Mouse (Mus musculus): ENCODE results near the gene Phlpp1. TPM values are rescaled to one million over a fixed set of nuclear protein-coding genes. Genes with fewer than 3 reads are reported as not detected.
A peak's percentile ranks its signal among the peaks of the same experiment; 100 is the strongest.

Phlpp1 gene
- polyA plus RNA-seq, 1 experiment from 2014 or later: 7.7 TPM

DNA sequence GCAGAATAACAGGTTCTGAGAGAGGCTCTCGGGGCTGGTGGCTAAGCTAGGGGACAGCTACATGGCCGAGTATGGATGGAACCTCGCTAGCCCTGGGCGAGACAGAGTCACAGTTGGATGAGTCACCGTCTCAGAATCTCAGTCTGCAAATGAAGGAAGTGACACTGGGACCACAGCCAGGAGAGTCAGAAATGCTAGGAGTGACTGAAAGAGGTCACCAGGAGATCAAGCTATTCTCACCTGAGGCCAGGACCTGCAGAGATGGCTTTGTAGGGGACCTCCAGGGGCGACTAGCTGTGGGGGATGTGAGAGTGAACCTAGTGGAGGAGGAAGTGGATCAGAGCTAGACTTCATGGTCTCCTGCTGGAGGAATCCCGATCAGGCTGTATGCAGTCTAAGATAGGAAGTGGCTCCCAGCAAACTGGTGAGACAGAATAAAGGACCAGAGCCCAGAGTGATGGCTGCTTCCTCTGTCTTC, 236.4 kb downstream of the Phlpp1 start:
- WGBS: 82% methylated on average over 7 of the region's 7 CpGs
- ATAC-seq: no peak

DNA sequence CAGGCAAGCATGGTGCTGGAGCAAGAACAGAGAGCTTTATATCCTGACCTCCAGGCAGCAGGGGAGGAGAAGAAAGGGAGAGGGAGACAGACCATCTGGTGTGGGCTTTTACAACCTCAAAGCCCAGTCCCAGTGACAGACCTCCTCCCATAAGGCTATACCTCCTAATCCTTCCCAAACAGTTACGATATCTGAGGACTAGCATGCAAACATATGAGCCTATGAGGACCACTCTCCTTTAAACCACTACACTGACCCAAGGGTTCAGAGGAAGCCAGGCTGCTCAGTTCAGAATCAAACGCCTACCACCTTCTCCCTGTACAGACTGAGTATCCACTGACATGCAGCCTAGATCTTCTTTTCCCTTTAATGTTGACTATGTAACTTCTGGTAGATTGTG, 239.3 kb downstream of the Phlpp1 start:
- H3K36me3 ChIP-seq (ENCODE audit: control insufficient read depth, insufficient read depth): no peaks in the 10 kb centered on the region
- no peak overlapping the region for H3K4me3 ChIP-seq (replicated peaks; ENCODE audit: low read length)
- H3K9ac ChIP-seq (replicated peaks; ENCODE audit: low read depth, low read length): no peak overlapping the region
- peaks cover 4% of the 10 kb centered on the region; the same call in 1 of the 2 replicates for H3K4me1 ChIP-seq (replicated peaks; ENCODE audit: control insufficient read depth, insufficient read depth, low read length)
- no peaks in the 10 kb centered on the region for H3K9me3 ChIP-seq (ENCODE audit: control insufficient read depth, low read length)
- H3K4me2 ChIP-seq (ENCODE audit: low read length): no peak overlapping the region
- no peak overlapping the region for H3K27ac ChIP-seq (ENCODE audit: low read length)
- H3K27me3 ChIP-seq (replicated peaks; ENCODE audit: control insufficient read depth, insufficient read depth, low read length): no peaks in the 10 kb centered on the region
- ATAC-seq: no peak
- 79% methylated on average over 2 of the region's 2 CpGs for WGBS

More for the DNA sequence above, 236.4 kb downstream of the Phlpp1 start:
- no peaks in the 10 kb centered on the region for H3K36me3 ChIP-seq (ENCODE audit: control insufficient read depth, insufficient read depth)
- no peak overlapping the region for H3K4me3 ChIP-seq (replicated peaks; ENCODE audit: low read length)
- no peaks in the 10 kb centered on the region for H3K9me3 ChIP-seq (ENCODE audit: control insufficient read depth, low read length)
- H3K9ac ChIP-seq (replicated peaks; ENCODE audit: low read depth, low read length): no peak overlapping the region
- H3K4me2 ChIP-seq (ENCODE audit: low read length): no peak overlapping the region
- peaks cover 4% of the 10 kb centered on the region; the same call in 1 of the 2 replicates for H3K4me1 ChIP-seq (replicated peaks; ENCODE audit: control insufficient read depth, insufficient read depth, low read length)
- no peaks in the 10 kb centered on the region for H3K27me3 ChIP-seq (replicated peaks; ENCODE audit: control insufficient read depth, insufficient read depth, low read length)
- H3K27ac ChIP-seq (ENCODE audit: low read length): no peak overlapping the region

DNA sequence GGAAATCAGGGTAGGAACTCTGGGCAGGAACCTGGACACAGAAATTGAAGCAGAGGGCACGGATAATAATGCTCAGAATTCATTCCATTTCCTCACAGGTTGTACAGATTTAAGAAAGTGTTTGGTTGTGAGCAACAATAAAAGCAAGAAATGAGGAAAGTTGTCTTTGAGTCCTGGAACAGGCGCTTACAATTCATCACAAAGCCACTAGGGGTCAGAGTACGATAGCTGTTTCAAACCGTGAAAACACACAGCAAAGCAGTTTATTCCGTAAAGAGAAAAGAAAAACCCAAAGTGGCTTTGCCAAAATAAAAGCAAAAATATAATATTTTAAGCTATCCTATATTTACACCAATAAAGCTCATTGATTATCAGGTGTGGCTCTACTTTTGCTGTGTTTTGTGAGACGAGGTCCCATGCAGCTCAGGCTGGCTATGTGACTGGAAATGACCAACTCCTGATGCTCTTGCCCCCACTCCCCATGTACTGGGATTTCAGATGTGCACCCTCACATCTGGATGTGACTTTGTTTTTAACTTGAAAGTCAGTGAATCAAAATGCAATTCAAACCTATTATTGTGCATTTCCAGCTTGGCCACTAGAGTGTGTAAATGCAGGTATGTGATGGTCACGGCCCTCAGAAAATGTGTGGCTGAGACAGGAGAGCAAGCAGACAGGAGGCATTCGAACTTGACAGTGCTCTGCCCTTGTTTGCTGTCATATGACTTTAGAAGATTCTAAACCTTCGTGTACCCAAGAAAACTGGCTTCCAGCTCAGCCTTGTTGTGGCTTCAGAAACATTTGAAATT, 253.8 kb downstream of the Phlpp1 start:
- H3K27me3 ChIP-seq (replicated peaks; ENCODE audit: control insufficient read depth, insufficient read depth, low read length): no peaks in the 10 kb centered on the region
- H3K36me3 ChIP-seq (ENCODE audit: control insufficient read depth, insufficient read depth): no peaks in the 10 kb centered on the region
- 32% methylated on average over 9 of the region's 9 CpGs for WGBS
- H3K4me3 ChIP-seq (replicated peaks; ENCODE audit: low read length): no peak overlapping the region
- H3K4me1 ChIP-seq (replicated peaks; ENCODE audit: control insufficient read depth, insufficient read depth, low read length): peaks cover 9% of the 10 kb centered on the region
- no peak overlapping the region for H3K4me2 ChIP-seq (ENCODE audit: low read length)
- ATAC-seq: no peak; the same call in 1 of the 2 replicates
- no peaks in the 10 kb centered on the region for H3K9me3 ChIP-seq (ENCODE audit: control insufficient read depth, low read length)
- no peak overlapping the region for H3K9ac ChIP-seq (replicated peaks; ENCODE audit: low read depth, low read length)
- no peak overlapping the region for H3K27ac ChIP-seq (ENCODE audit: low read length)

DNA sequence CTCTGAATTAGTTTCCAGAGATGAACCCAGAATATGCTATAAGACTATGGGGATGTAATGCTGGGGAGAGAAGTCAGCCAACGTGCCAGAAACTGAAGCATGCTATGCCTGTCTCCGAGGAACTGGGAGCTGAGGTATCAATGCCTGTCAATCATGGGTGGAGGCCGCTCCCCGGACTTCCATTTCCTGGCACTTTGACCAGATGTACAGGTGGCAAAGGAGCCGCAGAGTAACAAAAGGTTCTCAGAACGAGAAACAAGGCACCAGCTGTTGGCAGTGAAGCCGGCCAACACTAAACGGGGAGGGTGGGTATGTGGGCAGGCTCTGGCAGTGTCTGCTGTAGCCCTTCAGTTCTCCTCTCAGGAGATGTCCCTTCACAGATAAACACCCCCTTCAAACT, 256.6 kb downstream of the Phlpp1 start:
- Histone ChIP-seq H3K4me2 (ENCODE audit: low read length) (no peak overlapping the region), H3K4me3 (replicated peaks; ENCODE audit: low read length) (no peak overlapping the region), H3K4me1 (replicated peaks; ENCODE audit: control insufficient read depth, insufficient read depth, low read length) (peaks cover 9% of the 10 kb centered on the region), H3K9ac (replicated peaks; ENCODE audit: low read depth, low read length) (no peak overlapping the region), H3K27me3 (replicated peaks; ENCODE audit: control insufficient read depth, insufficient read depth, low read length) (no peaks in the 10 kb centered on the region), H3K9me3 (ENCODE audit: control insufficient read depth, low read length) (no peaks in the 10 kb centered on the region), H3K36me3 (ENCODE audit: control insufficient read depth, insufficient read depth) (no peaks in the 10 kb centered on the region), H3K27ac (ENCODE audit: low read length) (no peak overlapping the region)
- peak; percentile 88 for ATAC-seq
- WGBS: 18% methylated on average over 8 of the region's 8 CpGs

DNA sequence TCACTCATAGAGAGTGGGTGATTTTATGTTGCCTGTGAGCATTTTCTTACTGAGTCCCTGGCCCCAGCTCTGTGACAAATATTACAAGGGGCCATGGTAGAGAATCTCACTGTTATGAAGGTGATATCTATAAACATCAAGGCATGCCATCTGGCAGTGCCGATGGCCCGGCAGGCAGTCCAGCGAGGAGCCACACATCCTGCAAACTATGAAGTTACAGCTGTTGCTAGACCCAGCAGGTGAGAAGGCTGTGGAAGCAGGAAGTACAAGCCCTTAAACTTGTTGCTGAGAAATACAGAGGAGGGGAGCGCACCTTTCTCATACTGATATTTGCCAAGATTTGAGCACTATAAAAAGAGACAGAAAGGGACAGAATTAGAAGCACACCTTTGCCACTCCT, 257.0 kb downstream of the Phlpp1 start:
- Histone ChIP-seq H3K9me3 (ENCODE audit: control insufficient read depth, low read length) (no peaks in the 10 kb centered on the region), H3K4me2 (ENCODE audit: low read length) (no peak overlapping the region), H3K27me3 (replicated peaks; ENCODE audit: control insufficient read depth, insufficient read depth, low read length) (no peaks in the 10 kb centered on the region), H3K9ac (replicated peaks; ENCODE audit: low read depth, low read length) (no peak overlapping the region), H3K4me3 (replicated peaks; ENCODE audit: low read length) (no peak overlapping the region), H3K27ac (ENCODE audit: low read length) (no peak overlapping the region), H3K36me3 (ENCODE audit: control insufficient read depth, insufficient read depth) (no peaks in the 10 kb centered on the region), H3K4me1 (replicated peaks; ENCODE audit: control insufficient read depth, insufficient read depth, low read length) (peaks cover 9% of the 10 kb centered on the region)
- WGBS: 54% methylated on average over 4 of the region's 4 CpGs
- ATAC-seq: peak; percentile 43

DNA sequence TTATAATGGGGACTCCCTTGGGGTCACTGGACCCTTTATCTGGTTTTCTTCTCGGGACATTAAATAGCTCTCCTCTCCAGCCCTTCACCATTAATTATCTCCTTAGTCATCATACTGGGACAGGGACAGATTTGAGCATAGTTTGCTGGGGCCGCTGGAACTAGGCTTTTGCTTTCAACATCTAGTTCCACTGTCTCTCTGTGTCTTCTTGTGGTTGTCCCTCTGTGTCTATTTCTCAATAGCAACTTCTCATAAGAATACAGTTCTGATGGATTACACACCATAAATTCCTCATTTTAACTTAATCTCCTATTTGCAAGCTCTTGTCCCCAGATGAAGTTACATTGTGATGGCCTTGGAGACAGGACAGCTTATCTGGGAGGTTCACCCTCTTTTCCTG, 262.0 kb downstream of the Phlpp1 start:
- H3K4me1 ChIP-seq (replicated peaks; ENCODE audit: control insufficient read depth, insufficient read depth, low read length): peaks cover 1% of the 10 kb centered on the region; the same call in 1 of the 2 replicates
- no peak for ATAC-seq
- H3K9ac ChIP-seq (replicated peaks; ENCODE audit: low read depth, low read length): no peak overlapping the region
- no peak overlapping the region for H3K4me2 ChIP-seq (ENCODE audit: low read length)
- no peaks in the 10 kb centered on the region for H3K9me3 ChIP-seq (ENCODE audit: control insufficient read depth, low read length)
- H3K36me3 ChIP-seq (ENCODE audit: control insufficient read depth, insufficient read depth): no peaks in the 10 kb centered on the region
- 74% methylated on average over 2 of the region's 2 CpGs for WGBS
- H3K4me3 ChIP-seq (replicated peaks; ENCODE audit: low read length): no peak overlapping the region
- H3K27ac ChIP-seq (ENCODE audit: low read length): no peak overlapping the region
- no peaks in the 10 kb centered on the region for H3K27me3 ChIP-seq (replicated peaks; ENCODE audit: control insufficient read depth, insufficient read depth, low read length)

Other genes starting within 250 kb of the Phlpp1 start
- 1.7 and 2.3 TPM in 2 replicates for gene Zcchc2, start 181.3 kb upstream of the Phlpp1 start, polyA plus RNA-seq (2015; fragmentation: Nextera tagmentation; extraction: Ambion mirVana)

Data from forebrain, embryonic 16.5 days (tissue).